Comparison of ENCODE assay signal across 1 mouse cellular context in the genomic region with DNA sequence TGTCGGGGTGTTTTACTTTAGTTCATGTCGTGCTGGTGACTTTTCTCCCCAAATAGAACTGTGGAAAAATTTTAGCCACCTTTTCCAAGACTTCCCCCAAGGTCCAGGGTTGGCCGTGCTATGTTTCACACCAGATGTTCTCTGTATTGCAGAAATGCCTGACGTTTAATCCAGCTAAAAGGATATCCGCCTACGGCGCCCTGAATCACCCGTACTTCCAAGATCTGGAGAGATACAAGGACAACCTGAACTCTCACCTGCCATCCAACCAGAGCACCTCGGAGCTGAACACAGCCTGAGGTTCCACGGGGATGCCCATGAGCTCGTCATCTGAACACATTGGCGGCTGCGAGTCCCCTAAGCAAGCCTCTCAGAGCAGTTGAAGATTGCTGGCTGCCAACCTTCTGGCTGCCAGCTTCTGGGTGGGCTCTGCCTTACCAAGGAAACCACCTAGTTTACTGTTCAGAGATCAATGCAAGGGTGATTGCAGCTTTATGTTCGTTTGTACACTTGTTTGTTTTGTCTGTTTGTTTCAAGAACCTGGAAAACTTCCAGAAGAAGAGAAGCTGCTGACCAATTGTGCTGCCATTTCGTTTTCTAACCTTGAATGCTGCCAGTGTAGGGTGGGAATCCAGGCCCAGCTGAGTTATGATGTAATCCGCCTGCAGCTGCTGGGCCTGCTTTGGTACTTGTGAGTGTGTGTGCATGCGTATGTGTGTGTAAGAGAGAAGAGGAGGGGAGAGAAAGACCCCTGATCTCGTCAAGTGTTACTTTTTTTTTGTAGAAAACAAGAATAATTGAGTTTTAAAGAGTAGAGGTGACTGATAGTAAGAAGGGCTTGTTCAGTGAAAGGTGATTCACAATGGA.
TF ChIP-seq lines count a peak whose summit lies in the region.

No protein-coding gene starts in this region.

TF ChIP-seq in MEL, 35 proteins besides CTCF, POLR2A, EP300 and RAD21:
- TF ChIP-seq USF2 (IDR thresholded peaks at IDR 0.05; ENCODE audit: borderline replicate concordance in 1 of 2, insufficient read depth in 1 of 2, low read depth in 1 of 2, low read length in 2 of 2): no peak
- no peak for TF ChIP-seq E2F4 (IDR thresholded peaks at IDR 0.05; ENCODE audit: borderline replicate concordance, low read depth, low read length)
- no peak for TF ChIP-seq JUND (IDR thresholded peaks at IDR 0.05; ENCODE audit: low read depth, low read length)
- TF ChIP-seq ZMIZ1 (IDR thresholded peaks at IDR 0.05; ENCODE audit: low read depth, low read length): 0 out of 2 replicates have a peak, but pooled peaks have one; percentile 29
- TF ChIP-seq GABPA (IDR thresholded peaks at IDR 0.05; ENCODE audit: low read depth, low read length): no peak
- no peak for TF ChIP-seq GATA1 (IDR thresholded peaks at IDR 0.05; ENCODE audit: low read depth, low read length)
